Mouse (Mus musculus) testis, adult 2 months (tissue): ENCODE results near the gene Gpc6.

Experiments used
- CTCF ChIP-seq: fragments of 200-500 bp; IDR thresholded peaks from 2 replicates; pipeline ENCODE4 v1.5.1; 2012; ENCODE audit warnings: low read depth, mild to moderate bottlenecking, inconsistent platforms, low read length, moderate library complexity; ENCODE audit not compliant: control insufficient read depth, insufficient read depth, insufficient replicate concordance
- POLR2A ChIP-seq: fragments of 200-500 bp; IDR thresholded peaks from 2 replicates; pipeline ENCODE4 v1.6.1; 2012; ENCODE audit warnings: low read depth, mild to moderate bottlenecking, inconsistent platforms, low read length, moderate library complexity; ENCODE audit not compliant: control insufficient read depth

DNA sequence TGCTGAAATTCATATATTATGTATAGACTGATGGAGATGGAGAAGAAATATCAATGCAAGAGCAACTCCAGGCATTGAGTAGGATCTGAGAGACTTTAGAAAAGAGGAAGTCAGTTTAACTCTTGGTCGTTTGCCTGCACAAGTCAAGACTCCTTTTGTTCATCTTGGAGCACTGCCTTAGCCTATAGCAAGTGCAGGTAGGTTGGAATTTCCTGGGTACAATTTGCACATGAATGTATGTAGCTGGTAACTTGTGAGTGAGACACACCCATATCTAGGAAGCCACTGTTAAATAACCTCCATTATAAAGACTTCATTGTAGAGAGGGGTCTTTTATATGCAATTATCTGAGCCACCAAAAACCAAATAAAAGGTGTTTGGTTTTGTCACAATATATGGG, 27.1 kb upstream of the Gpc6 start:
- no peak for TF ChIP-seq CTCF
- TF ChIP-seq POLR2A = no peak
